Mouse (Mus musculus) left cerebral cortex, adult 18-20 months (tissue): ENCODE measurements at regions not wholly inside any gene's neighbourhood (a gene's known extent, or its start where the extent isn't known, plus 50 kb on each side); places are given as distances from the start of the nearest gene placed in this dataset.
A peak's percentile ranks its signal among the peaks of the same experiment; 100 is the strongest.

ENCODE experiments used
- DNase-seq, 2 experiments: peaks; one replicate each; pipeline ENCODE4 v3.0.0; 2021 to 2022; ENCODE audit warnings: low spot score in 2 of 2, mixed read lengths in 1 of 2

DNA sequence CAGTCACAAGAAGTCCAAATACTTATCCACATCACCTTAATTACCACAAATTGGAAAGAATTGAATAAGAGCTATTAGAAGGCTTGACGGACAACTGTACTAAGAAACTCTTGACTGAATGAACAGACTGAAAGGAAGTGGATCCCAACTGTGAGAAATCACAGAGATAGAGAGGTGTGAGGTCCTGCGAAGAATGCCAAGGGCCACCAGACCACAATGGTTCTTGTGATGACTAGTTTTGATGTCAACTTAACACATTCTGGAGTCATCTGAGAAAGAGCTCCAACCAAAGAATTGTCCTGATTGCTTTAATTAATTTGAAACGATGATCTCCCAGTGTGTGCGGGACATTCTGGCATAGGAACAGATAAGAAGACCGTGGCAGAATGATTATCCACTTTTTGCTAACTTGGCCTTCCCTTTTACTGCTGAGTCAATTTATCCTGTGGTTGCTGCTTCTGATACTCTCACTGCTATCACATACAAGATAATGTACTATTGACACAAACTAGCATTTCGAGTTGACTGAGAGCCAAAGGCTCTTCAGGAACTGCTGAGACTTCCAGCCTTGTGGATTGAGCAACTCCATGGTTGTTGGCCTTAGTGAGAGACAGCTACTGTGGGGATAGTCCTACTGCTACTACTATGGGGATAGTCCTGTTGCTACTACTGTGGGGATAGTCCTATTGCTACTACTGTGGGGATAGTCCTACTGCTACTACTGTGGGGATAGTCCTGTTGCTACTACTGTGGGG lies 268.5 kb downstream of the Olfr1505 start:
- no peak for DNase-seq

GRCm38 (mm10) chr19:14191820-14192219 lies 278.5 kb downstream of the Olfr1505 start:
- DNase-seq, result no peak

- no peak for DNase-seq
These were observed 284.5 kb downstream of the Olfr1505 start for GRCm38 (mm10) chr19:14197864-14198263.

DNA sequence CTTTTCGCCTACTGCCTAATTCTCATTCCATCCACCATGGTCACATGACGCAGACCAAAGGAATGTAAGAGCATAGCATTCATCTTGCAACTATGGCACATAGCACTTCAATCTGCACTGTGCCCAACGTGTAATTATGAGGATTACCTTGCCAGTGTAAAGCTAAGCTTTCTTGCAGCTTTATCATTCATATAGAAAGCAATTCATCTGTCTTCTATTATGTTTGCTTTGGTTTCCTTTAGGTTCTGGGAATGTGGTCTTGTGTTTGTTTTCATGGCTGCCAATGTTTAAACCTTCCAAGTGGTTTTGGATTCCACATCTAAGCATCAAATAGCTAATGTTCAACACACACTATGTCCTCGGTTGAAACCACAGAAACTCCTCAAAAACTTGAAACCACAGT lies 307.2 kb downstream of the Olfr1505 start:
- DNase-seq, result no peak

GRCm38 (mm10) chr19:14225061-14225696 lies 311.8 kb downstream of the Olfr1505 start:
- peak; percentile 5 to 48 for DNase-seq

GRCm38 (mm10) chr19:14225787-14226186 lies 312.5 kb downstream of the Olfr1505 start:
- DNase-seq, result no peak

- no peak for DNase-seq
These were observed 313.2 kb downstream of the Olfr1505 start for GRCm38 (mm10) chr19:14226521-14226920.

- no peak for DNase-seq
These were observed 330.2 kb downstream of the Olfr1505 start for GRCm38 (mm10) chr19:14243565-14243964.

- DNase-seq, result peak in 1 of 2 experiments; percentile 5
These were observed 333.8 kb downstream of the Olfr1505 start for GRCm38 (mm10) chr19:14246973-14247614.

DNA sequence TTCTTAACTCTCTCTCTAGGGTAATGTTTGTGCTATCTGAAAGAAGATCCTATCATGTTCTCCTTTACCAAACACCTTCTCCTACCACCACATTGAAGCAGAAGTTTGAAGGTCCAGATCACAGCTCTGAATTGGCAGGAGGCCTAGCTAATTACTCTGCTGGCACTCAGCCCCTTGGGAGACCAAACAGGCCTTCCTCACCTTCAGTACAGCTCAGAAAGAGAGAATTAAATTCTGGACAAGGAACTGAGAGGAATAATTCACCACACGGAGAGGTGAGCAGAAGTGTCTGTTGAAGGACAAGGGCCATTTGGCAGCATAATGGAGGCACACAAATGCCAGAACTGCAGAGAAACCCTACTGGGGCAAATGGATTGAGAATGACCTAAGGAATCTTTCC lies 334.6 kb downstream of the Olfr1505 start:
- no peak for DNase-seq

DNA sequence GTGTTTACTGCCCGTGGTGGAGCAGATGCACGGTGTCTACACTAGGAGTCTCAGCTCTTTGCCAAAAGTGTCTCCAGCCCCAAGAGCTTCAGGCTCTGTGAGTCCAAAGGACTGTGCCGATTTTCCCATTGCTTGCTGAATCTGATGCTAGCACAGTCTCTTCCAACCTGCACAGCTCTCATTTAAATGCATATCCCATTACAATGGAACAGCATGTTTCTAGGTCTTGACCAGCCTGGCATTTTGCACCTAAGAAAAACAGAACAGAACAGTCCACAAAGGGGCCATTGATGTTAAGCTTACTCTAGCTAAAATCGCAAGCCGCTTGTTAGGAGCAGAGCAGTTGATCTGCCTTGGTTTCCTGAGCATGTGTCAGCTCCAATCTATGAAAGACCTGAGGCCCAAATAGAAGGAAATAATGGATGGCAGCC lies 339.2 kb downstream of the Tle4 start:
- no peak for DNase-seq

GRCm38 (mm10) chr19:14259223-14259622 lies 338.6 kb downstream of the Tle4 start:
- DNase-seq, result no peak

GRCm38 (mm10) chr19:14289331-14289737 lies 308.5 kb downstream of the Tle4 start:
- DNase-seq, result no peak

DNA sequence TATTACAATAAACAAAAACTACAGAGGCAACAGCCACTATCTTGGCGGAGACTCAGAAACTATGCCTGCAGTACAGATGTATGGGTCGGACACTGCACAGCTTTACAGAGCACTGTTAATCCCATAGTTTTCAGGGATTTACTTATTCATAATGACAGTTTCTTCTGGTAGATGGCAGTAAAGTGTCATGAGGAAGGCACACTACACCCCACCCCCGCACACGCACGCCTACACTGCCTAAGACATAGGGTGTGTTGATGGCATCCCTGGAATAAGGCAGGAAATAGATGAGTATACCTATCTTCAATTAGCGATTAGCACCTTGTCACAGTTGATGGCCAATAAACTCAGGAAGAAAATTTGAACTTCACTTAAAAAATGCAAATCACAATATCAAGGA lies 306.9 kb downstream of the Tle4 start:
- no peak for DNase-seq

DNA sequence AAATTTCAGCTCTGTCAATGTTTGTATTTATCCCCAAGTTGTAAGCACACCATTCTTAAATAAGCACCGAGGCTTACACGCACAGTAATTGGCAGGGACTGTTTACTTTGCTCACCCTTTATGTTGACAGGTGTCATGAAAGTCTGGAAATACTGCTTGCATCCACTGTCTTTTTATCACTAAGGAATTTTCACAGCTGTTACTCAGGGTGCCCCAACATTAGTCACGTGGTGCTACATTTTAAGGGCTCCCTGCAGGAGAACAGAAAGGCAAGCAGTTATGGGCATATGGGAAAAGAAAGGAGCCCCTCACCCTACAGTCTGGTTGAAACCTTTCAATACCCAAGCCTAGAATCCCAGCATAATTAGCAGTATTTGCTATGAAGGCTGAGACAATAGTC lies 304.7 kb downstream of the Tle4 start:
- DNase-seq, result no peak

DNA sequence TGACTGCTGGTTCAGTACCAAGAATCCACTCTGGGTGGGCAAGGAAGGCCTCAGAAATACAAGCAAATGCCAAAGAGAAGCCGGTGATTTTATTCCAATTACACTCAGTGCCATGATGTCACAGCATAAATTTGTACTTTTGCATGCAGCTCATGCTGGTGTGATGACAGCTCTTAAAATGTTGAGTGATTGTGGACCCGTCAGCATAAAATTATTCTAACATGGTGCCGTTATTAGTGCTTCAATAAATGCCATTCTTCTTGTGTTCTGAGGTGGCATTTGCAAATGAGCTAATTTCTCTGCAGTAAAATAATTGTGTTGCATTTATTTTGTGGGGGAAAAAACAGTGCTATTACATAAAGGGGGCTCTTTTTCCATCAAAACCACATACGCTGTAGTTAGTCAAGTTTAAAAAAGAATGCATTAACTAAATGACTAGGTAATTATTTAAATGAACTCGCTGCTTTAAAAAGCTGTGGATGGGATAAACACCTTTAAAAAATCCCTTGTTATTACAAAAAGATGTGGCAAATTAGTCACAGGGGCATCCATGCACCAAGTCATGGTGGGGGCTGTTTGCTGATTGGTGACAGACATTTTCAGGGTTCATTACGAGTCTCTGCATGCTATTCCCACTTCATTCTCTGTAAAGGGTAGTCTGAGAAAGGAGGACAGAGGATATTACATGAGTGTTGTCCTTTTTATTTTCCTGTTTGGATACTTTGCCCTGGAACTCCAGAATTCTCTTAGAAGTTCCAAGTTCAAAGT lies 296.5 kb downstream of the Tle4 start:
- DNase-seq, result no peak

GRCm38 (mm10) chr19:14314301-14314700 lies 283.6 kb downstream of the Tle4 start:
- no peak for DNase-seq

- DNase-seq, result no peak
These were observed 278.1 kb downstream of the Tle4 start for GRCm38 (mm10) chr19:14319677-14320191.

DNA sequence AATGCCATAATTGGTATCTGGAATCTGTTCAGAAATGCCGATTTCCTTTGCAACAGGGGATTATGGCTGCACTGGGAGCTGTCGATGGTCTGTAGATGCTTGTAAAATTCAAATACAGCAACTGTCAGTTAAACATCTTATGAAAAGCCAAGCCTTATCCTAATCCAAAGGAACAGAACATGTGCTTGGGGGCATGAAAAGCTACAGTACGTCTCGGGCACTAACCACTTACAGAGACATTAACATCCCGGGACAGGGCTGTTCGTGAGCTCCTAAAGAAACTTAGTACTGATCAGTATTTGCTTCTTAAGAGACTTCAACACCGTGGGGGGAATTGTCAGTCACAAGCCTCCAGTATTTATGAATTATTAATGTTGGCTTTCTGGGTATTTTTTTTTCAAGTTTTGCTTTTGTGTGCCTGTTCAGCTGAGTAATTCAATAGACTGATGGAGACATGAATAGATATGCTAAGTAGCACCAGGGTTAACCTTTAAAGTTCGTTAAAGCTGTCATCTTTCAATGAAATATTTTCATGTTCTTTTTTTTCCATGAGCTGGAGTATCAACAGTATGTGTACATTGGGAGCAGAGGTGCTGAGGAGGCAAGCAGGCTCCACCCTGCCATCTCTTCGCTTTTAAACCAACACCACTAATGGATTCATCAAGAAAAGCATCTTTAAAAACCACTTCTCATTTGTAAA lies 272.3 kb downstream of the Tle4 start:
- no peak for DNase-seq
